Mouse (Mus musculus): ENCODE results near the gene Bbs4. TPM values are rescaled to one million over a fixed set of nuclear protein-coding genes. Genes with fewer than 3 reads are reported as not detected.
A peak's percentile ranks its signal among the peaks of the same experiment; 100 is the strongest.

The Bbs4 gene
- total RNA-seq, 2 experiments from 2014 or later: 0.45 to 5.9 TPM

GRCm38 (mm10) chr9:59296419-59296818, 56.9 kb downstream of the Bbs4 start:
- no peak for ATAC-seq (replicated peaks; ENCODE audit: low FRiP score, poor library complexity, severe bottlenecking)

GRCm38 (mm10) chr9:59292493-59292875, 60.8 kb downstream of the Bbs4 start:
- no peak for ATAC-seq (replicated peaks; ENCODE audit: low FRiP score, poor library complexity, severe bottlenecking)

GRCm38 (mm10) chr9:59291688-59292492, 61.4 kb downstream of the Bbs4 start:
- no peak; the same call in 1 of the 2 replicates for ATAC-seq (replicated peaks; ENCODE audit: low FRiP score, poor library complexity, severe bottlenecking)

GRCm38 (mm10) chr9:59290957-59291687, 62.2 kb downstream of the Bbs4 start, which contains the start of gene Adpgk:
Gene Adpgk (plus strand): TSS chr9:59291558.
- ATAC-seq (replicated peaks; ENCODE audit: low FRiP score, poor library complexity, severe bottlenecking): peak; percentile 95

GRCm38 (mm10) chr9:59289529-59290115, 63.7 kb downstream of the Bbs4 start:
- ATAC-seq (replicated peaks; ENCODE audit: low FRiP score, poor library complexity, severe bottlenecking): no peak

GRCm38 (mm10) chr9:59288685-59289410, 64.5 kb downstream of the Bbs4 start:
- no peak for ATAC-seq (replicated peaks; ENCODE audit: low FRiP score, poor library complexity, severe bottlenecking)

GRCm38 (mm10) chr9:59288058-59288457, 65.2 kb downstream of the Bbs4 start:
- ATAC-seq (replicated peaks; ENCODE audit: low FRiP score, poor library complexity, severe bottlenecking): no peak

GRCm38 (mm10) chr9:59285614-59286013, 67.7 kb downstream of the Bbs4 start:
- ATAC-seq (replicated peaks; ENCODE audit: low FRiP score, poor library complexity, severe bottlenecking): 0 out of 2 replicates have a peak, but pooled peaks have one; percentile 12

GRCm38 (mm10) chr9:59282683-59282986, 70.7 kb downstream of the Bbs4 start:
- 0 out of 2 replicates have a peak, but pooled peaks have one; percentile 12 for ATAC-seq (replicated peaks; ENCODE audit: low FRiP score, poor library complexity, severe bottlenecking)

- peak; percentile 75 for ATAC-seq (replicated peaks; ENCODE audit: low FRiP score, poor library complexity, severe bottlenecking)
Observed at GRCm38 (mm10) chr9:59281871-59282682, 71.2 kb downstream of the Bbs4 start.

GRCm38 (mm10) chr9:59280888-59281287, 72.4 kb downstream of the Bbs4 start:
- ATAC-seq (replicated peaks; ENCODE audit: low FRiP score, poor library complexity, severe bottlenecking): no peak

GRCm38 (mm10) chr9:59278694-59279093, 74.6 kb downstream of the Bbs4 start:
- ATAC-seq (replicated peaks; ENCODE audit: low FRiP score, poor library complexity, severe bottlenecking): no peak

GRCm38 (mm10) chr9:59278199-59278598, 75.1 kb downstream of the Bbs4 start:
- ATAC-seq (replicated peaks; ENCODE audit: low FRiP score, poor library complexity, severe bottlenecking): no peak

- ATAC-seq (replicated peaks; ENCODE audit: low FRiP score, poor library complexity, severe bottlenecking): no peak
Observed at GRCm38 (mm10) chr9:59274846-59275455, 78.4 kb downstream of the Bbs4 start.

GRCm38 (mm10) chr9:59273199-59273598, 80.1 kb downstream of the Bbs4 start:
- no peak for ATAC-seq (replicated peaks; ENCODE audit: low FRiP score, poor library complexity, severe bottlenecking)

All from erythroid progenitor cell, adult 5-6 weeks (primary cell).